Mouse (Mus musculus): ENCODE results near the gene Cln6.

GRCm38 (mm10) chr9:62847694-62848093 is 9.1 kb downstream of the Cln6 start:
- TF ChIP-seq EP300 (optimal IDR thresholded peaks at IDR 0.05) (no peak), CTCF (IDR thresholded peaks at IDR 0.05; ENCODE audit: low read depth) (peak; percentile 100)
